Comparison of ENCODE assay signal across 8 mouse cellular contexts in the genomic region with DNA sequence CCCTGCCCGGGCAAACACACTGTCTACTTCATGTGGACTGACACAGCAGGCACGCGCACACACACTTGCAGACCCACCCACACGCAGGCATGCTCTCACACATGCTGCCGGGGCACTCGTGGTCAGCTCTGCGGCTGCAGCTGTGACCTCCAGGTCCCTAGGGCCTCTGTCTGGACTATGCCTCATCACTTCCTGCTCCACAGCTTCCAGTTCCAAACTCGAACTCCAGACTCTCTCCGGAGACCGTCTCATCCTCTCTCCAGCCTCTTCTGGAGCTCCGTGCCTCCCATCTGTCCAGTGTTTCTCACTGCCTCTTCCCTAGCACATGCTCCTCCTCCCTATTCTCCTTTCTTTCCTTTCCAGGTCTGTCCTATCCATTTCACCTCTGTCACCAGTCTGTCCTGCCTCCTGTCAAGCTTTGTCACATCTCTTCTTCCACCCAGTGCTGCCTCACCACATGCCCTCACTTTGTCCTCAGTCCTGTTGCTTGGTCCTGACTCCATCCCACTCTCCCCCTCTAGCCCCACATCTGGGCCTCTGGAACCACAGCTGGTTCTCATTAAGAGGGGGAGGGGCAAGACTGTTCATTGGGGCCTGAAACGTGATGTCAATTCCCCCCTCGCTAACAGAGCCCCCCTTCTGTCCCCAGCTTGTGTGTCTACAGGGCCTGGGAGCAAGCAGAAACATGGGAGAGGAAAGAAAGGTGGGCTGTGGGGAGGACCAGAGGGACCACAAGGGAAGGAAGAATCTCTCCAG. TPM values are rescaled to one million over a fixed set of nuclear protein-coding genes. Genes with fewer than 3 reads are reported as not detected.
DNase-seq lines count a peak whose midpoint lies in the region; ATAC-seq lines count a peak whose summit lies in the region.

No protein-coding gene starts in this region.

- peak; percentile 47 for ATAC-seq in hindbrain, embryonic 12.5 days (ENCODE audit: low FRiP score)
- peak; percentile 86 for ATAC-seq in limb, embryonic 15.5 days (ENCODE audit: insufficient number of reproducible peaks, low FRiP score, low TSS enrichment, low read depth)
- ATAC-seq in midbrain, embryonic 15.5 days (replicated peaks): peak; percentile 12

- 52% methylated on average over 13 of the region's 13 CpGs for WGBS in hindbrain, embryonic 12.5 days
- 12% methylated on average over 13 of the region's 13 CpGs for WGBS in limb, embryonic 15.5 days
- 66% methylated on average over 13 of the region's 13 CpGs for WGBS in midbrain, embryonic 15.5 days

- no peaks in the 10 kb centered on the region for H3K27me3 ChIP-seq in hindbrain, embryonic 12.5 days
- no peaks in the 10 kb centered on the region for H3K27me3 ChIP-seq in limb, embryonic 15.5 days
- no peaks in the 10 kb centered on the region for H3K27me3 ChIP-seq in midbrain, embryonic 15.5 days (replicated peaks)

- peak overlapping the region; percentile 14; the same call in 1 of the 2 replicates for H3K4me3 ChIP-seq in hindbrain, embryonic 12.5 days
- peak overlapping the region; percentile 38 for H3K4me3 ChIP-seq in limb, embryonic 15.5 days
- no peak overlapping the region for H3K4me3 ChIP-seq in midbrain, embryonic 15.5 days

- peak; percentile 32 for DNase-seq in thymus, postnatal 4 days
- DNase-seq in thymus, postnatal 10 days (ENCODE audit: low spot score in 2 of 2): no peak
- peak; percentile 74 for DNase-seq in gastrocnemius, adult 18-20 months (ENCODE audit: low spot score)
- DNase-seq in frontal cortex, adult 2 months (ENCODE audit: extremely low spot score in 1 of 2, low spot score in 1 of 2): no peak
- no peak for DNase-seq in frontal cortex, postnatal 10 days (ENCODE audit: low spot score in 2 of 2)

- H3K9me3 ChIP-seq in hindbrain, embryonic 12.5 days (replicated peaks): no peaks in the 10 kb centered on the region
- no peaks in the 10 kb centered on the region for H3K9me3 ChIP-seq in limb, embryonic 15.5 days
- no peaks in the 10 kb centered on the region for H3K9me3 ChIP-seq in midbrain, embryonic 15.5 days

- peak overlapping the region; percentile 82 for H3K27ac ChIP-seq in hindbrain, embryonic 12.5 days
- peak overlapping the region; percentile 94 for H3K27ac ChIP-seq in limb, embryonic 15.5 days
- peak overlapping the region; percentile 59; the same call in 1 of the 2 replicates for H3K27ac ChIP-seq in midbrain, embryonic 15.5 days

- peaks cover 46% of the 10 kb centered on the region for H3K4me1 ChIP-seq in hindbrain, embryonic 12.5 days
- peaks cover 38% of the 10 kb centered on the region for H3K4me1 ChIP-seq in limb, embryonic 15.5 days
- peaks cover 69% of the 10 kb centered on the region for H3K4me1 ChIP-seq in midbrain, embryonic 15.5 days

- H3K36me3 ChIP-seq in hindbrain, embryonic 12.5 days: peaks cover 51% of the 10 kb centered on the region
- peaks cover 32% of the 10 kb centered on the region for H3K36me3 ChIP-seq in limb, embryonic 15.5 days
- peaks cover 29% of the 10 kb centered on the region for H3K36me3 ChIP-seq in midbrain, embryonic 15.5 days (replicated peaks)

- peak overlapping the region; percentile 37 for H3K4me2 ChIP-seq in hindbrain, embryonic 12.5 days (replicated peaks)
- H3K4me2 ChIP-seq in limb, embryonic 15.5 days: peak overlapping the region; percentile 53
- H3K4me2 ChIP-seq in midbrain, embryonic 15.5 days: peak overlapping the region; percentile 9

- H3K9ac ChIP-seq in hindbrain, embryonic 12.5 days: peak overlapping the region; percentile 41; the same call in 1 of the 2 replicates
- H3K9ac ChIP-seq in limb, embryonic 15.5 days: peak overlapping the region; percentile 14; the same call in 1 of the 2 replicates
- H3K9ac ChIP-seq in midbrain, embryonic 15.5 days: peak overlapping the region; percentile 25; the same call in 1 of the 2 replicates

RNA-seq across cellular contexts. Expression of a gene that starts 9.5 kb away (rescaled TPM):
- 1 to 10 TPM; 2.1 to 3.7 TPM for total RNA-seq in gastrocnemius, adult 18-20 months (2021)
- 26.9 and 28.6 TPM in 2 replicates for polyA plus RNA-seq in hindbrain, embryonic 12.5 days (2016; fragmentation: Nextera tagmentation; extraction: Ambion mirVana)
- polyA plus RNA-seq in limb, embryonic 15.5 days (2015; fragmentation: Nextera tagmentation; extraction: Ambion mirVana): 13.3 and 16.2 TPM in 2 replicates
- 17.9 and 19.0 TPM in 2 replicates for polyA plus RNA-seq in midbrain, embryonic 15.5 days (2015; fragmentation: Nextera tagmentation; extraction: Ambion mirVana)
- polyA plus RNA-seq in frontal cortex, adult 2 months (2012; rRNA removed): 10.5 and 10.6 TPM in 2 replicates

RNA-seq across cellular contexts. Expression of a gene that starts 25.9 kb away (rescaled TPM):
- total RNA-seq in gastrocnemius, adult 18-20 months (2021): 10 to 100 TPM; 41.7 to 52.2 TPM
- 47.4 and 49.5 TPM in 2 replicates for polyA plus RNA-seq in hindbrain, embryonic 12.5 days (2016; fragmentation: Nextera tagmentation; extraction: Ambion mirVana)
- 74.3 and 75.9 TPM in 2 replicates for polyA plus RNA-seq in limb, embryonic 15.5 days (2015; fragmentation: Nextera tagmentation; extraction: Ambion mirVana)
- 38.7 and 43.4 TPM in 2 replicates for polyA plus RNA-seq in midbrain, embryonic 15.5 days (2015; fragmentation: Nextera tagmentation; extraction: Ambion mirVana)
- polyA plus RNA-seq in frontal cortex, adult 2 months (2012; rRNA removed): 97.5 and 98.8 TPM in 2 replicates

RNA-seq across cellular contexts. Expression of a gene that starts 32.9 kb away (rescaled TPM):
- total RNA-seq in gastrocnemius, adult 18-20 months (2021): 100 to 1,000 TPM; 103 to 104 TPM
- 218 and 251 TPM in 2 replicates for polyA plus RNA-seq in hindbrain, embryonic 12.5 days (2016; fragmentation: Nextera tagmentation; extraction: Ambion mirVana)
- polyA plus RNA-seq in limb, embryonic 15.5 days (2015; fragmentation: Nextera tagmentation; extraction: Ambion mirVana): 329 and 341 TPM in 2 replicates
- 173 and 175 TPM in 2 replicates for polyA plus RNA-seq in midbrain, embryonic 15.5 days (2015; fragmentation: Nextera tagmentation; extraction: Ambion mirVana)
- polyA plus RNA-seq in frontal cortex, adult 2 months (2012; rRNA removed): 138 and 139 TPM in 2 replicates

RNA-seq across cellular contexts. Expression of a gene that starts 33.8 kb away (rescaled TPM):
- 10 to 100 TPM; 89.8 to 98.3 TPM for total RNA-seq in gastrocnemius, adult 18-20 months (2021)
- 146 and 171 TPM in 2 replicates for polyA plus RNA-seq in hindbrain, embryonic 12.5 days (2016; fragmentation: Nextera tagmentation; extraction: Ambion mirVana)
- polyA plus RNA-seq in limb, embryonic 15.5 days (2015; fragmentation: Nextera tagmentation; extraction: Ambion mirVana): 80.1 and 104 TPM in 2 replicates
- 89.7 and 99.0 TPM in 2 replicates for polyA plus RNA-seq in midbrain, embryonic 15.5 days (2015; fragmentation: Nextera tagmentation; extraction: Ambion mirVana)
- 175 and 184 TPM in 2 replicates for polyA plus RNA-seq in frontal cortex, adult 2 months (2012; rRNA removed)

RNA-seq across cellular contexts. Expression of a gene that starts 40.8 kb away (rescaled TPM):
- total RNA-seq in gastrocnemius, adult 18-20 months (2021): 10 to 100 TPM in 1 of 2 experiments, 1 to 10 TPM in 1; 10.0 to 10.5 TPM
- polyA plus RNA-seq in hindbrain, embryonic 12.5 days (2016; fragmentation: Nextera tagmentation; extraction: Ambion mirVana): 32.7 and 36.6 TPM in 2 replicates
- 36.4 and 41.8 TPM in 2 replicates for polyA plus RNA-seq in limb, embryonic 15.5 days (2015; fragmentation: Nextera tagmentation; extraction: Ambion mirVana)
- polyA plus RNA-seq in midbrain, embryonic 15.5 days (2015; fragmentation: Nextera tagmentation; extraction: Ambion mirVana): 22.4 and 22.9 TPM in 2 replicates
- 9.5 and 10.0 TPM in 2 replicates for polyA plus RNA-seq in frontal cortex, adult 2 months (2012; rRNA removed)

Comparison
In these comparisons a context has a peak if more than half of its experiments do, and no peak if none do; other contexts are left out.
1. DNase-seq: peak in thymus, postnatal 4 days (single experiment) and gastrocnemius, adult 18-20 months (single experiment); none in thymus, postnatal 10 days (0 of 2), frontal cortex, adult 2 months (0 of 2) and frontal cortex, postnatal 10 days (0 of 2).
2. ATAC-seq: peak in every context shown above with its lines; median percentile 86 in limb, embryonic 15.5 days; 47 in hindbrain, embryonic 12.5 days; 12 in midbrain, embryonic 15.5 days.
3. Peak in every context shown above with its lines, with median percentiles within 50 percentile points of each other: H3K27ac ChIP-seq, H3K4me2 ChIP-seq and H3K9ac ChIP-seq.